1 mouse cellular context compared by ENCODE assay signal in genomic region chr1:106570366-106570765, GRCm38 (mm10).
TF ChIP-seq lines count a peak whose summit lies in the region.

No protein-coding gene starts in this region.

TF ChIP-seq in CH12.LX, 34 proteins besides CTCF, POLR2A, EP300 and RAD21 (continued from another document):
- TF ChIP-seq RCOR1 (conservative IDR thresholded peaks at IDR 0.05; ENCODE audit: low read depth, low read length) (no peak), JUND (conservative IDR thresholded peaks at IDR 0.05; ENCODE audit: low read depth, low read length) (no peak), USF1 (IDR thresholded peaks at IDR 0.05; ENCODE audit: low read depth, low read length) (no peak; the same call in 1 of the 2 replicates), KAT2A (IDR thresholded peaks at IDR 0.05; ENCODE audit: insufficient replicate concordance, low read length) (no peak), BHLHE40 (IDR thresholded peaks at IDR 0.05; ENCODE audit: low read depth, low read length) (peak; percentile 88), MYC (IDR thresholded peaks at IDR 0.05; ENCODE audit: low read depth, low read length) (no peak), NRF1 (IDR thresholded peaks at IDR 0.05; ENCODE audit: low read depth, low read length) (no peak), USF2 (conservative IDR thresholded peaks at IDR 0.05; ENCODE audit: low read depth, low read length) (no peak), NELFE (IDR thresholded peaks at IDR 0.05; ENCODE audit: low read depth, low read length) (no peak), ZMIZ1 (IDR thresholded peaks at IDR 0.05; ENCODE audit: low read depth, low read length) (no peak), TCF12 (IDR thresholded peaks at IDR 0.05; ENCODE audit: low read depth, low read length) (no peak)
